Mouse (Mus musculus) spleen, adult 2 months (tissue): ENCODE measurements around the gene Dusp10. TPM values are rescaled to one million over a fixed set of nuclear protein-coding genes. Genes with fewer than 3 reads are reported as not detected.

Source experiments
- DNase-seq, 2 experiments: peaks; one replicate each; pipeline versions ENCODE4 v3.0.0 to v3.0.0-alpha.2; 2012 to 2021; ENCODE audit warnings: low spot score in 2 of 2, low read depth in 1 of 2
- H3K27ac ChIP-seq: fragments of 200-500 bp; 2 replicates; pipeline ENCODE4 v1.5.1; 2012; ENCODE audit warnings: low read length, inconsistent platforms; ENCODE audit not compliant: insufficient read depth
- H3K27me3 ChIP-seq: fragments of 200-500 bp; 2 replicates; pipeline ENCODE4 v1.6.1; 2012; ENCODE audit warnings: mild to moderate bottlenecking, moderate library complexity, low read length, inconsistent platforms; ENCODE audit not compliant: control insufficient read depth, insufficient read depth
- H3K36me3 ChIP-seq: fragments of 200-500 bp; 2 replicates; pipeline ENCODE4 v1.6.1; 2012; ENCODE audit warnings: mild to moderate bottlenecking, low read length, inconsistent platforms; ENCODE audit not compliant: control insufficient read depth, insufficient read depth
- H3K4me1 ChIP-seq: fragments of 200-500 bp; 2 replicates; pipeline ENCODE4 v1.6.1; 2011; ENCODE audit warnings: inconsistent platforms; ENCODE audit not compliant: control insufficient read depth, insufficient read depth, insufficient read length
- H3K4me3 ChIP-seq: fragments of 200-500 bp; 2 replicates; pipeline ENCODE4 v1.5.1; 2011; ENCODE audit warnings: mild to moderate bottlenecking, inconsistent platforms; ENCODE audit not compliant: insufficient read depth, insufficient read length; ENCODE audit errors: extremely low read depth
- CTCF ChIP-seq: fragments of 200-500 bp; IDR thresholded peaks from 2 replicates; pipeline ENCODE4 v1.5.1; 2011; ENCODE audit warnings: mild to moderate bottlenecking, inconsistent platforms; ENCODE audit not compliant: insufficient read depth, insufficient read length, insufficient replicate concordance; ENCODE audit errors: extremely low read depth
- POLR2A ChIP-seq: fragments of 200-500 bp; IDR thresholded peaks from 2 replicates; pipeline ENCODE4 v1.6.1; 2011; ENCODE audit warnings: low read depth, low read length, inconsistent platforms
- WGBS: fragments of 180-500 bp; shearing (Covaris S2); methylation state at CpG from one replicate; pipeline ENCODE4 v1.1.7; 2018; 5-methylcytosine and 5-hydroxymethylcytosine counted together
- polyA plus RNA-seq: library from polyadenylated mRNA; depleted of rRNA; stranded (reverse); fragments of >200 nt; gene quantifications from 2 replicates; pipeline ENCODE4 v1.2.3, GENCODE M21; 2012

Dusp10 gene
- polyA plus RNA-seq, 1 experiment, result 23.4 TPM

GRCm38 (mm10) chr1:184051824-184052223 lies 38.7 kb downstream of the Dusp10 start:
- H3K4me1 ChIP-seq, result peaks cover 7% of the 10 kb centered on the region; the same call in 1 of the 2 replicates
- no peak for TF ChIP-seq POLR2A
- TF ChIP-seq CTCF, result no peak
- H3K4me3 ChIP-seq, result no peak overlapping the region
- H3K27ac ChIP-seq, result no peak overlapping the region
- 84% methylated on average over 6 of the region's 6 CpGs for WGBS
- no peaks in the 10 kb centered on the region for H3K27me3 ChIP-seq
- H3K36me3 ChIP-seq, result peaks cover 2% of the 10 kb centered on the region; the same call in 1 of the 2 replicates
- DNase-seq, result no peak

- TF ChIP-seq POLR2A (no peak), CTCF (no peak)
- peaks cover 7% of the 10 kb centered on the region; the same call in 1 of the 2 replicates for H3K4me1 ChIP-seq
- peaks cover 2% of the 10 kb centered on the region; the same call in 1 of the 2 replicates for H3K36me3 ChIP-seq
- H3K4me3 ChIP-seq, result no peak overlapping the region
- H3K27ac ChIP-seq, result no peak overlapping the region
- WGBS, result 68% methylated on average over 4 of the region's 4 CpGs
- no peaks in the 10 kb centered on the region for H3K27me3 ChIP-seq
- no peak for DNase-seq
Measured at GRCm38 (mm10) chr1:184052331-184052730, 39.2 kb downstream of the Dusp10 start.

- no peak for DNase-seq
- H3K27ac ChIP-seq, result no peak overlapping the region
Measured at GRCm38 (mm10) chr1:184053141-184053540, 40.0 kb downstream of the Dusp10 start.

GRCm38 (mm10) chr1:184053711-184054110 lies 40.6 kb downstream of the Dusp10 start:
- TF ChIP-seq POLR2A, result no peak
- no peak for TF ChIP-seq CTCF
- no peaks in the 10 kb centered on the region for H3K27me3 ChIP-seq
- H3K27ac ChIP-seq, result no peak overlapping the region
- peaks cover 2% of the 10 kb centered on the region; the same call in 1 of the 2 replicates for H3K36me3 ChIP-seq
- WGBS, result 90% methylated on average over 4 of the region's 4 CpGs
- H3K4me1 ChIP-seq, result no peaks in the 10 kb centered on the region
- no peak overlapping the region for H3K4me3 ChIP-seq
- no peak for DNase-seq

More at GRCm38 (mm10) chr1:184053141-184053540, 40.0 kb downstream of the Dusp10 start:
- WGBS, result 84% methylated on average over 4 of the region's 4 CpGs
- Histone ChIP-seq H3K4me3 (no peak overlapping the region), H3K36me3 (peaks cover 2% of the 10 kb centered on the region; the same call in 1 of the 2 replicates), H3K27me3 (no peaks in the 10 kb centered on the region), H3K4me1 (peaks cover under 1% of the 10 kb centered on the region; the same call in 1 of the 2 replicates)
- TF ChIP-seq CTCF (no peak), POLR2A (no peak)

GRCm38 (mm10) chr1:184054176-184054575 lies 41.1 kb downstream of the Dusp10 start:
- H3K36me3 ChIP-seq, result peaks cover 2% of the 10 kb centered on the region; the same call in 1 of the 2 replicates
- 96% methylated on average over 2 of the region's 2 CpGs for WGBS
- H3K27me3 ChIP-seq, result no peaks in the 10 kb centered on the region
- no peak for DNase-seq
- no peak for TF ChIP-seq POLR2A
- no peak for TF ChIP-seq CTCF
- H3K4me3 ChIP-seq, result no peak overlapping the region
- H3K4me1 ChIP-seq, result no peaks in the 10 kb centered on the region
- no peak overlapping the region for H3K27ac ChIP-seq

GRCm38 (mm10) chr1:184058206-184058605 lies 45.1 kb downstream of the Dusp10 start:
- H3K4me1 ChIP-seq, result 0 out of 2 replicates have a peak, but pooled peaks cover 3% of the 10 kb centered on the region
- peaks cover 4% of the 10 kb centered on the region for H3K36me3 ChIP-seq
- no peak overlapping the region for H3K27ac ChIP-seq
- TF ChIP-seq POLR2A (no peak), CTCF (no peak)
- no peaks in the 10 kb centered on the region for H3K27me3 ChIP-seq
- 92% methylated on average over 8 of the region's 8 CpGs for WGBS
- H3K4me3 ChIP-seq, result no peak overlapping the region
- DNase-seq, result no peak

- peaks cover 2% of the 10 kb centered on the region; the same call in 1 of the 2 replicates for H3K36me3 ChIP-seq
- WGBS, result 91% methylated on average over 3 of the region's 3 CpGs
- H3K27ac ChIP-seq, result no peak overlapping the region
- H3K4me3 ChIP-seq, result no peak overlapping the region
- TF ChIP-seq POLR2A (no peak), CTCF (no peak)
- DNase-seq, result no peak
- H3K27me3 ChIP-seq, result no peaks in the 10 kb centered on the region
- 0 out of 2 replicates have a peak, but pooled peaks cover 3% of the 10 kb centered on the region for H3K4me1 ChIP-seq
Measured at GRCm38 (mm10) chr1:184059814-184060213, 46.7 kb downstream of the Dusp10 start.
